Mouse (Mus musculus): ENCODE measurements around the gene Bfsp1.

Gene Bfsp1

GRCm38 (mm10) chr2:143796335-143797013 is 66.5 kb downstream of the Bfsp1 start:
- CTCF ChIA-PET, result no interaction called here

- CTCF ChIA-PET, result no interaction called here
Observed at GRCm38 (mm10) chr2:143795858-143796257, 67.1 kb downstream of the Bfsp1 start.

GRCm38 (mm10) chr2:143789911-143790310 is 73.1 kb downstream of the Bfsp1 start:
- CTCF ChIA-PET, result no interaction called here

DNA sequence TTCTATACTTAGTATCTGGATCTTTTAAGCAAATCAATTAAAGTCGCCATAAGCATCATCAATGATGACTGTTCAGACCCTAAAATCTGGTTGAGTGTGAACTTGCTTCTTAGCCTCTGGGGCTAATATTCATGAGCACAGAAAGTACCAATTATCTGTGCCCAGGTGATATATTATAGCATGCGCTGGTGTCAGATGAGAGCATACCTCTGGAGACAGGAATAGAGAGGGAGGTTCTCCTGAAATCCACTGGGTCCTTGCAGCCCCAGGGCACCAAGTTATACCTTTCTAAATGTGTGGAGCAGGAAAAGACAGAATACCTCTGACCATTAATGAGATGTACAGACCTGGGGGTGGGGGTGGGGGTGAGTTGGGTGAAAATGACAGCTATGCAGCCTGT is 82.7 kb downstream of the Bfsp1 start:
- CTCF ChIA-PET, result no interaction called here
